Mouse (Mus musculus) adrenal gland, adult 8-10 months (tissue): ENCODE data around the gene Cdkl3. TPM values are rescaled to one million over a fixed set of nuclear protein-coding genes. Genes with fewer than 3 reads are reported as not detected.

Source experiments
- DNase-seq: peaks from one replicate; pipeline ENCODE4 v3.0.0; 2022
- total RNA-seq, 4 experiments: library from RNA; stranded (reverse); gene quantifications; 2 replicates each; pipeline ENCODE4 v1.2.4; 2022

Cdkl3 gene
- total RNA-seq, 4 experiments from 2014 or later, result 3.0 to 5.5 (median 4.2) TPM

- DNase-seq, result no peak
Observed at GRCm38 (mm10) chr11:52018217-52018616, 14.2 kb downstream of the Cdkl3 start.

DNA sequence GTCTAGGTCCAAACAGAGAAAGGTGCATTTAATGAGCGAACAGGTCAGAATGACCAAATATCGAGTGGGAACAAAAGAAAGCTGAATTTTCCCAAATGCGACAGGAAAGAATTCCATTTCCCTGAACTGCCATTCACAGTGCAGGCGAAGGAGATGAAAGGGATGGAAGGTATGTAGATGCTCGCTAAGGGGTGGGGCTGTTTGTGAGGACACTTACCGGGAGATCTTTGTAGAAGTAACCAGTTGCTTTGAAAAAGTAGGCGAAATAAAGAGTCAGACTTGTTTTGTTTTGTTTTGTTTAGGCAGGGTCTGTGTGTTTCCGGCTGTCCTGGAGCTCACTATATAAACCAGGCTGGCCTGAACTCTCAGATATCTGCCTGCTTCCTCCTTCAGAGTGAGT lies 28.3 kb downstream of the Cdkl3 start:
- DNase-seq, result no peak

DNA sequence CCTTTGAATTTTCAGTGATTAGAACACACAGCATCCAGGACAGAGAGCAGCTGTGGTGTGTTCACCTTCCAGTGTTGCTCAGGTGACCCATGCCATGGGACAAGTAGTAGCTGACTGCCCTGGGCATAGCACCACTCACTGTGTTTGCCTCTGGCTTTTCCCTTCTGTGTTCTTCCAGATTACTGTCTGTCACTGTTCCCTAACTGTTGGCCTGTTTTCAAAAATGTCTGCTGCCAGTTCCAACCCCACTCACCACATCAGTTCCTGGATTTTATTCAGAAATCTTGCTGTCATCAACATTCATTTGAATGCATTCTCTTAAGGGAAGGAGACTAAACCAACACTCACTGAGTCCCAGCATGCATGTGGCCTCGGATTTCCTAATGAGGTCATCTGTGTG lies 29.9 kb downstream of the Cdkl3 start:
- DNase-seq, result no peak

GRCm38 (mm10) chr11:52035905-52036304 lies 31.9 kb downstream of the Cdkl3 start:
- DNase-seq, result no peak

DNA sequence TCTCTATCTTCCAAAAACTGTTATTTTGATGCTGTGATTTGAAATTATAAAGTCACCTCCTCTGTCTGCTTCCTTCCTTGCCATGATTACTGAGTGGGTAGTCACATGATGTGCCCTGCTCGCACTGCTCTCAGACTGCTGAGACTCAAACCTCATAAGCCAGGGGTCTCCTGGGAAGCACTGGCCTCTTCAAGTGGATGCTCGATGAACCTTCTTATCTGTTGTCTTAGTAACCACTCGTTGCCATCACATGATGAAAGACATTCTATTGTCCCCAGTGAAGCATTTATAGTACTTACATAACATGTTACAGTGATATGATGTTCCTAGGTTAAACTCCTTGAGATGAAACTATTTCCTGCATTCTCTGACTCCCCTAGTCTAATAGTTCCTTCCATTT lies 33.6 kb downstream of the Cdkl3 start:
- DNase-seq, result no peak

DNA sequence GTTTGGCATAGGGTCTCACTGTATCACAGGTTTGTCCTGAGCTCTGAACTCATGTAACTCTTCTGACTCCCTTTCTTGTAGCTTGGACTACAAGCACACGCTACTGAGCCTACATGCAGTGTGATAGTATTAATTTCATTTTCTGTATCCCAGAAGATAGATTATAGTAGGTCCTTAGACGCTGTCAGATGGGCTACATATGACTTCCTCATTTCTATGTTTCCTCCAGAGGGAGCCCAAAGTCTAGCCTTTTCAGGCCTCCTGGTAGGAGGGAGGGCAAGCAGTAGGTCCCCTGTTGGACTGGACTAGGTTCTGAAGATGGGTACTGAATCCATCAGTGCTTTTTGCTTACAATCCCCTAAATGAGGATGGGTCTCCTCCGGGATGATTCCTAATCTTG lies 39.2 kb downstream of the Cdkl3 start:
- no peak for DNase-seq

DNA sequence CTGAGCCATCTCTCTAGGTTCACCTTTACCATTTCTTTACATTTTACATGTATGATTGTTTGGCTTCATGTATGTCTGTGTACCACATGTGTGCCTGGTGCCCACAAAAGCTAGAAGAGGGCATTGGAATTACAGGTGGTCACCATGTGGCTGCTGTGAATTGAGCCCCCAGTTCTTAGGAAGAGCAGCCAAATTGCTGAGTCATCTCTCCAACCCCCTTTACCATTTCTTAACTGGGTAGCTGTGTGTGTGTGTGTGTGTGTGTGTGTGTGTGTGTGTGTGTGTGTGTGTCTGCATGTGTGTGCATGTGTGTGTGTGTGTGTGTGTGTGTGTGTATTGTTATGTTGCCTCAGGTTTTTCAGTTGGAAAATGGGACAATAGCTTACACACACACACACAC lies 40.1 kb downstream of the Cdkl3 start:
- no peak for DNase-seq

DNA sequence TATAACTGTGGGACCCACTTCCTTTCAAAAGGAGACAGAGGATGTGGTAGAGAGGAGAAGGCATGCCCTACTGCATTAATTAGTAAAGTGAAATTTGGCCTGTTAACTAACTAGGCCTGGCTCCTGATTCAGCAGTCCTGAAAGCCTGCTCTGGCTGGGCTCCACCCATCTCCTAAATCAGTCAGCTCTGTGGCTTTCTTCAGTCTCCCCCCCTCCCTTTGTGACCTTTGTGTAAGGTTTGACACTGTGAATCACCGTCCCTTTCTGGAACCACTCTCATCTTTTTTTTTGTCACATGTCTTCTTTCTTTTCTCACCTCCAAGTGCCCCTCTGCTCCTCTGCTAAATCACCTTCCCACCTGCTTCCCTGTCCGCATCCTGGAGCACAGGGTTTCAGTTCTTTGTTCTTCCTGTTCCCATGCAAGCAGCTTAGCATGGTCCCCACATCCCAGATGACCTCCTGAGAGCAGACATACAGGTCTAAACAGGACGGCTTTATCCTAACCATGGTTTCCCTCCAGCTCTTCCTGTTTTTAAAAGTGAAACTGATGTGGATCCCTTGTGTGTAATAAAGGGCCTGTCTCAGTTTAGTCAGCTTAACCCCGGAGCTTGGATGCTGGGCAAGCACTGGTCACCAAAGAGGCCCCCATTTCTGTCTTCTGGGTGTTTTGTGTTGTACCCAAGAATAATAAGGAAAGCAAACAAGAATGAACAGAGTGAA lies 42.6 kb downstream of the Cdkl3 start:
- DNase-seq, result peak; percentile 25

- DNase-seq, result no peak
Observed at GRCm38 (mm10) chr11:52053371-52053770, 49.4 kb downstream of the Cdkl3 start.

DNA sequence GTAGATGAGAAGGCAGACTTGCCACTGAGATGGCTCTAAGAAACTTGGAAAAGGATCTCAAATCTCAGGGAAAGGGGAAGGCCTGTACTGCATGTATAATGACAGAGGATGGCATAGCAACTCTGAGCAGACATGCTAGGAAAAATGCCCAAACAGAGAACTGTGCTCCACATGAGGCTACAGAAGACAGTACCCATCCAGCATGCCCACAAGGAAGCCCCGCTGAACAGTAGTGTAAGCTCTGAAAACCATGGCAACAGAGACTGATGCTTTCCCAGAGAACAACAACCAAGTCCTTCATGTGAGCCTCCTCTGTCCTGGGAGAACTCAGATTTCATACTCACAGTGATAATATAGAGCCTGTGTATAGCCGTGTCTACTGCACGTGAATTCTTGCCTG lies 50.7 kb downstream of the Cdkl3 start:
- DNase-seq, result no peak

DNA sequence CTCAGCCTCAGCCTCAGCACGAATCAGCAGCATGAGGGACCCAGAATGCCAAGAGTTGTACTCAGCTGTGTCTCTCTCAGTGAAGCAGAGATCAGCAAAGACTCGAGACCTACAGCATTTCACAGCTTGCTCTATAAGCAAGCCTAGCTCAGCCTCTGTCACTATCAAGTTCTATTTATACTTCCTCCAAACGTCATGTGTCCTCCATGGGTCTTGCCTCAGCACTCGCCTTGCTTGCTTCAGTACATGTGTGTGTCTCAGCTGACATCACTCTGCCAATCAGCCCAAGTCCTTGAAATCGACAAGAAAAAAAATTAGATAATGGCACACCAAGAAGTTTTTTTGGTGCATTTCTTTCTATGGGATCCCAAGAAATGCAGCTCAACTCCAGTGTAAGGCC lies 52.2 kb downstream of the Cdkl3 start:
- no peak for DNase-seq

DNA sequence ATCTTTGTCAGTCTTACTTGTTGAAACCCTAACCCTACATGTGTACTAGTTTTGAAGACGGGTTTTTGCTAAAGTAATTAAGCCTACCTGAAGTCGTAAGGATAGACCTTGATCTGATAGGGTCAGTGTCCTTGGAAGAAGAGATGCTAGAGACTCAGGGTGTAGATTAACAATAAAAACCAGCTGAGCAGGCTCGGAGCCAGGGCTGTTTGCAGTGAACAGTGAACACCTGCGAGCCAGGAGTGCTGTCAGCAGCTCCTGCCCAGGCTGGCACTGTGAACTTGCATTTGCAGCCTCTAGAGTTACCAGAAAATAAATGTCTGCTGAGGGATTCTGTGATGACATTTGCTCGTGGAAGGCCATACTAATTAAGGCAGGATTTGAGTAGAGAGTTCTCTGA lies 55.0 kb downstream of the Cdkl3 start:
- DNase-seq, result no peak

GRCm38 (mm10) chr11:52060315-52060714 lies 56.3 kb downstream of the Cdkl3 start:
- no peak for DNase-seq

DNA sequence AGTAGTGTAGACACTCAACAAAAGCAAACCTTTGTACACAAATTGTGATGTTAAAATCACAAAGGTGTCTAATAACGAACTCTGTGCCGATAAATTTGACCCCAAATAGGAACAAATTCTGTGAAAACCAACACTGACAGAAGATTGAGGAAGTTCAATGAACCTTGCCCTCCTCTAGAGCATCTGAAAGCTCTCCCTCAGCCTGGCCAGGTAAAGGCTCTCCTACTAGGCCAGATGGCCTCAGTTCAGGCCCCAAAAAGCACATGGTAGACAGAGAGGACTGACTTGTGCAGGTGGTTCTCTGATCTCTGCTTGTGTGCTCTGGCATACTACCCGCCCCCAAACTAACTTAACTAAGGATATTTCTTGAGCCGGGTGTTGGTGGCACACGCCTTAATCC lies 58.4 kb downstream of the Cdkl3 start:
- DNase-seq, result no peak

DNA sequence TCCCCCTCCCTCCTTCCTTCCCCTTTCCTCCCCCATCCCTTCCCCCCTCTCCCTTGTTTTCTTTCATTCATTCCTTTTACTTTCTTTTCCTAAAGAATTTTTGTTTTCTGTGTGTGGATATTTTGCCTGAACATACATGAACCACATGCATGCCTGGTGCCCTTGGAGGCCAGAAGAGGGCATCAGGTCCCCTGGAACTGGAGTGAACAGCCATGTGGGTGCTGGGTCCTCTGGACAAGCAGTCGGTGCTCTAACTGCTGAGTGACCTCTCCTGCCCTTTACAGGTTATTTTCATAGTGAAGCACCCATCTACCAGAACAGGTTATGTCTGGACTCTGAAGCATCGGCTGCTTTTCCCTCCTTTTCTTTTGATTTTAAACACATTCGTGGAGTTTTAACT lies 60.4 kb downstream of the Cdkl3 start:
- DNase-seq, result no peak

DNA sequence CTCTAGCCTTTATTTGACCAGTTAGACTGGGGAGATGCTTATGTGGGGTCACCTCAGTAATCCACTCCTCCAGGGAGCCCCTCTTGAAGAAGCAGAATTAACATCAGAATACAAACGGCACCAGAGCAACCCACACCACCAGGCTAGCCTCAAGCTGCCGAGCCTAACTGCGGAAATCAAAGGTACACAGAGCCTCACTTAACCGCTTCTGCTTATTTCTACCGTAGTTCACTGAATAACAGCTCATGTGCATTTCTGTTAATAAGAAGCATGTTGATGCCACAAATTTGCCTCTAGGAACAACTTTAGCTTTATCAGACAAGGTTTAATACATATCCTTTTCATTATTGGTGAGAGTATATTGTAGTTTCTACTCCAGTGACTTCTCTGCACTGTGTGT lies 61.8 kb downstream of the Cdkl3 start:
- DNase-seq, result no peak

GRCm38 (mm10) chr11:52071768-52072167 lies 67.7 kb downstream of the Cdkl3 start:
- DNase-seq, result no peak

DNA sequence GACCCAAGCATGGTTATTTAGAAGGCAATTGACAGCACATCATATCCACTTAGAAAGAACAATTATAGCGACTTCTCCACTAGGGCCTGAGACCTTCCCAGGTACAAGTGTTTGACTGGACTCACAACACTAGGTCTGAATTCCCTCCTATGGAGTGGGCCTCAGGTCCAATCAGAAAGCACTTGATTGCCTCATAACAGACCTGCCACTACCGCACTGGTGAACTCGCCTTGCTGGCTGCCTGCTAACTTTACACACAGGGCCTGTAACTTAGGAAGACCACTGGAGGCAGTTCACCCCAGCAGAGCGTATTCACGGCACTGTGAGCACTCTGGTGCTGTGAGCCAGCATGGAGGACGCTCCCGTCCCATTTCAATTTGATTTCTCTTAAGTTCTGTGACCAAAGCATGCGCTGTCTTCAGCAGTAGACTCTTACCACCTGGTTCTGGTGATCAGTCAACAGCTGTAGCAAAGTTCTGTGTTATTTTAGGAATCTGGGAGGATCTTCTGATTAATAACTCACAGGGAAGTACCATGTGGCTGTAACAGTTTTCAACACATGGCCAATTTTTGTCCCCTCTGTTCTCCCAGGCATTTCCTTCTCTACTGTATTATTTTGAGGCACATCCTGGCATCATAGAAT lies 69.6 kb downstream of the Cdkl3 start:
- DNase-seq, result no peak

DNA sequence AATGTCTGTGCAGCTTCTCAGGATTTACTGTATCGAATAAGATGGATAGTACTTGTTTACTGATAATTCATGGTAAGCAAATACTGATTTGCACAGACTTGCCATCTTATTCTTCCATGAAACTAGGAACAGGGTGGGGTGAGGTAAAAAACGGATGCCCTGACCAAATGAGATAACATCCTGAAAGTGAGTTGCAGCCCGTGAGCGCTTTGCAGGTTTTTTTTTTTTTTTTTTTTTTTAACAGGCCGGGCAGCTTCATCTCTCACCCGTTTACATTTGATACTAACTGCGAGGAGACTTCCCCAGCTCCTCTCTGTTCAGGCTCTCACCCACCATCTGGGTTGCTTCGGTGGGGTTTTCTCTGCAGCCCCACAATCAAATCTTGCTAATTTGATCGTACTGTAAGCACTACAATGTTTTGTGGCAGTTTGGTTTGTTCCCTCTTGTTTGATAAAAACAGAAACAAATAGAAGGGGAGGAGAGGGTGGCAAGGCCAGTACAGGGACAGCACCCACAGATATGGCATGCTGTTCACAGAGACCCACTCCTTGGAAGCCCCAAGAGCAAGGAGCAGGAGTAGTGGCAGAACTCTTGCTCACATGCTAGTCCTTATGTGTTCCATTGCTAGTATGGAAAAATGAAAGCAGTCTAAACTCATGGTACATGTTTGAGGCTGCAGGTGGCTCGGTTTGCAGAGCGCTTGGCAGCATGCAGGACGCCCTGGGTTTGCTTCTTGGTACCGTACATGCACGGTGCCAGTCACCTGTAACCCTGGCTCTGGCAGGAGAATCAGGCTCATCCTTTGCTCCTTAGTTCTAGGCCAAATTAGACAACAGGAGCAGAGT lies 70.8 kb downstream of the Cdkl3 start:
- DNase-seq, result no peak

DNA sequence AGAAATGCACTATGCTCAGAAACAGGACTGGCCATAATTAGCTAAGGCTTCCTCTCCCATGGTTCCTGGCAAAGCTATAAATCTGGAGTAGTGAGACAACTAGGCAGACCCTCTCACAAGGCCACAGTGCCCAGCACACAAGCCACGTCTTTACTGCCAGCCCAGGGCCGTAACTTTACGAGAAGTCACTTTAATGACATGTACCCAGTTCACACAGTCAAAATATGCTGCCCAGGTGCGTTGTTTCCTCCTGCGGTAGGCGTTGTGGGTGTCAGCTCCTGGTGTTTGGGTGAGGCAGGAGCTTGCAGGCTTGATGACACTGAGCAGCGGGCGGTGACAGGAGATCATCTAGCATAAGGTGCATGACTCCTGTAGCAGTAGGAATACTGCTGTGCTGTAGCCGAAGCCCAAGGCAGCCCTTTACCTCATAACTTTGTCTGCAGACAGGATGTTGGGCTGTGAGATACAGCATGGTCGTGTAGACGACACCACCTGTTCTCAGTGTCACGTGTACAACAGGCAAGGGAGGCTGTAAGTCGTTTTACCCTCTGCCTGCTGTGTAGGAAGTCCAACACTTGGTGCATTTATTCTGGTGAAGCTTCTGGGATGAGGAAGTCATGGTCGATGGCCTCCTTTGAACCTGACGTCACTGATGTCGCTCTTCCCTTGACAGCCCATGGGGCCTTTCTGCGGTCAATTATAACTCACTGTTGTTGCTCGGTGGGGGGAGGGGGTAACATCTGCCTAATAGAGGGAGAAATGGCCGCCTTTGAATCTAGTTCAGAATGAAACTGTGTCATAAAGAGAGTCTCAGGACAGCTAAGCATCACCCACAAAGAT lies 72.0 kb downstream of the Cdkl3 start:
- DNase-seq, result no peak

DNA sequence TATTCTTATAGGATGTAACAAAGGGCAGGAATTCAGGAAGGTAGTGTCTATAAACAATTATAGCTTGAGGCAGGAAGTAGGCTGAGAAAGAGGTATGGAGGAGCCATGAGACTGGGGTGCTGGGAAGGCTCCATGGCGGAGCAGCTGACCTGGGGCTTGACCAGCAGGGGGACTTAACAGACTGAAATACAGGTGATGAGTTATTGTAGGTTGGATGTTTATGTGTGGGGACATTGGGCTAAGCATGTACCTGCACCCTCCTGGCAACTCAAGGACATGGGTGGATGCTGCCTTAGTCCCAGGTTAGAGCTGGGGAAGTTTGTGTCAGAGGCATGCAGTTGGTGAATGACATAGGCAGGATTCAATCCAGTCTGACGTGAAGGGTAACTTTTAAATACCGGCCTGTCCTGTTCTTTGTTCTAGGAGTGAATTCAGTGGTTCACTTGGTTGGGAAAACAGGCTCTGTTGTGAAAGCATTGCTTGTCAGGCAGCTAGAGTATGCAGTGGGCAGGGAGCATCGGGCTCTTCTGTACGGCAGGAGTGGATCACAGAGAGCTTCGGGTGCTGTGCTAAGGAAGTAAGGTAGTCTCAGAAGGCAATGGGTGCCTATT lies 72.8 kb downstream of the Cdkl3 start:
- DNase-seq, result no peak

- peak; percentile 61 for DNase-seq
Observed at GRCm38 (mm10) chr11:52077939-52078338, 73.9 kb downstream of the Cdkl3 start.
